Mouse (Mus musculus) G1E (cell line): Measurements from ENCODE around the gene 9930022D16Rik.

ENCODE experiments used
- CTCF ChIP-seq: IDR thresholded peaks from 2 replicates; pipeline ENCODE4 v1.5.1; 2012; ENCODE audit warnings: low read depth, low read length, inconsistent platforms, mixed read lengths
- GATA1 ChIP-seq: IDR thresholded peaks from 2 replicates; pipeline ENCODE4 v1.6.1; 2012; ENCODE audit warnings: borderline replicate concordance, low read length, inconsistent platforms, mixed read lengths

GRCm38 (mm10) chr11:109445438-109446035 lies 31.8 kb downstream of the 9930022D16Rik start:
- TF ChIP-seq CTCF = peak; percentile 10; the same call in 1 of the 2 replicates
- no peak for TF ChIP-seq GATA1
